Mouse (Mus musculus) forebrain, embryonic 16.5 days (tissue): Measurements from ENCODE around the gene Abcd3. TPM values are rescaled to one million over a fixed set of nuclear protein-coding genes. Genes with fewer than 3 reads are reported as not detected.

Source experiments
- ATAC-seq: fragments of 200-750 bp; cut with Nextera tagmentation; 2 replicates; pipeline ENCODE4 v1.8.0; 2017; ENCODE audit warnings: mild to moderate bottlenecking, moderate library complexity
- H3K27ac ChIP-seq: fragments of 300-500 bp; sonication (generic); 2 replicates; pipeline ENCODE4 v1.5.1; 2014; ENCODE audit warnings: low read length, control low read depth
- H3K27me3 ChIP-seq: fragments of 300-500 bp; sonication (generic); replicated peaks from 2 replicates; pipeline ENCODE4 v1.6.1; 2014; ENCODE audit warnings: low read length; ENCODE audit not compliant: control insufficient read depth, insufficient read depth
- H3K36me3 ChIP-seq: fragments of 300-500 bp; sonication (generic); 2 replicates; pipeline ENCODE4 v1.6.1; 2014; ENCODE audit not compliant: control insufficient read depth, insufficient read depth
- H3K4me1 ChIP-seq: fragments of 300-500 bp; sonication (generic); replicated peaks from 2 replicates; pipeline ENCODE4 v1.6.1; 2014; ENCODE audit warnings: low read length; ENCODE audit not compliant: control insufficient read depth, insufficient read depth
- H3K4me2 ChIP-seq: fragments of 300-500 bp; sonication (generic); 2 replicates; pipeline ENCODE4 v1.6.1; 2014; ENCODE audit warnings: mild to moderate bottlenecking, low read length, control low read depth
- H3K4me3 ChIP-seq: fragments of 300-500 bp; sonication (generic); replicated peaks from 2 replicates; pipeline ENCODE4 v1.5.1; 2014; ENCODE audit warnings: mild to moderate bottlenecking, low read length, control low read depth
- H3K9ac ChIP-seq: fragments of 300-500 bp; sonication (generic); replicated peaks from 2 replicates; pipeline ENCODE4 v1.6.1; 2014; ENCODE audit warnings: low read depth, low read length, control low read depth
- H3K9me3 ChIP-seq: fragments of 300-500 bp; sonication (generic); 2 replicates; pipeline ENCODE4 v1.6.1; 2016; ENCODE audit warnings: low read length; ENCODE audit not compliant: control insufficient read depth
- WGBS: fragments of 180-500 bp; shearing (Covaris S2); extraction: QIAGEN DNeasy Blood & Tissue Kit; methylation state at CpG from one replicate; pipeline ENCODE4 v1.1.7; 2014; 5-methylcytosine and 5-hydroxymethylcytosine counted together
- polyA plus RNA-seq: library from polyadenylated mRNA; unstranded; fragments of >200 nt; fragmentation: Nextera tagmentation; extraction: Ambion mirVana; gene quantifications from 2 replicates; pipeline ENCODE4 v1.2.1, GENCODE M21; 2015

The Abcd3 gene
- polyA plus RNA-seq, 1 experiment from 2014 or later = 72.8 TPM

DNA sequence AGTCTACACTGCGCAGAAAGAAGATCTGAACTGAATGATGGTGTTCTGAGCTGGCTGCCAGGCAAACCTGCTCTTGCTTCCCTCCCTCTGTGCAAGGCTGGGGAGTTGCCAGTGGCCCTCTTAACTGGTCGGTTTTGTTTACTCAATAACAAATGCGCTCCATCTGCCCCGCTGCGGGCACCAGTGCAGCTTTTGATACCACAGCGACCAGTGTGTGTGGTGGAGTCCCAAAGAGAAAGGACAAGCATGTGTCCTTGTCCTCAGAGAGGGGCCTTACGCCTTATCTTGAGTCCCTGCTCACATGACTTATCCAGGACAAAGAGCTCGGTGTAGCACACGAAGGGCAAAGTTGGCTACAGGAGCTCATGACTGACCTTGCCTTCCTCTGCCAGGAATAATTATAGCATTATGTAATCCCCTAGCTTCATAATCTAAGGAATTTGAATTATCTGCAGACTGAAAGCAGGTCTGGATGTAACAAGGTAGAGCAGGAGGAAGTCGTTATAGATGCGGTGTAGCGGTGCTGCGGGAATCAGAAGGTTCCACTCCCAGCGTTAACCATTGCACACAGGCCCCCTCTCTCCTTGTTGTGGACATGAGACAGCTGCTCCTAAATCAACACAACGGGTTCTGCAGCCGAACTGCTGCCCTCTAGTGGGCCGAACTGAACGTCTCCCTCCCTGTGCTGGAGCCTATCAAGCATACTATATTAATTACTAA lies 78.9 kb downstream of the Abcd3 start:
- Histone ChIP-seq H3K4me1 (peaks cover 9% of the 10 kb centered on the region), H3K9me3 (no peaks in the 10 kb centered on the region), H3K4me3 (no peak overlapping the region), H3K27me3 (no peaks in the 10 kb centered on the region), H3K36me3 (no peaks in the 10 kb centered on the region), H3K4me2 (no peak overlapping the region), H3K27ac (0 out of 2 replicates have a peak overlapping the region, but pooled peaks have one; percentile 5), H3K9ac (0 out of 2 replicates have a peak overlapping the region, but pooled peaks have one; percentile 9)
- WGBS = 18% methylated on average over 18 of the region's 18 CpGs
- peak; percentile 95 for ATAC-seq

DNA sequence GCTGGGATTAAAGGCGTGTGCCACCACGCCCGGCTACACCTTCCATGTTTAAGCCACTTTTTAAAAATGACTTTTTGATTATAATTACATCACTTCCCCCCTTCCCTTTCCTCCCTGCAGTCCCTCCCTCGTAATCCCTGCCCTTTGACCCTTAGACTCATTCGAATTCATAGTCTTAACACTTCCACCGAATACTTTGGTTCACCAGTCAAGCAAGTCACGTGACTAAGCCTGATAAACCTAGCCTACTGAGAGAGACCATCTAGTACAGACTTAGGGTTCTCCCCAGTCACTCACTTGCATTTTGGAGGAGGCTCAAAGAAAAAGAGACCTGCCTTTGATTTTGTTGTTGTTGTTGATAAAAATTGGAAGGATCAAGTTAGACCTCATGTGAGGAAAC lies 79.6 kb downstream of the Abcd3 start:
- Histone ChIP-seq H3K4me1 (peaks cover 9% of the 10 kb centered on the region), H3K9ac (no peak overlapping the region), H3K4me2 (no peak overlapping the region), H3K36me3 (no peaks in the 10 kb centered on the region), H3K4me3 (no peak overlapping the region), H3K27ac (no peak overlapping the region), H3K27me3 (no peaks in the 10 kb centered on the region), H3K9me3 (no peaks in the 10 kb centered on the region)
- ATAC-seq = no peak
- WGBS = 78% methylated on average over 7 of the region's 7 CpGs

DNA sequence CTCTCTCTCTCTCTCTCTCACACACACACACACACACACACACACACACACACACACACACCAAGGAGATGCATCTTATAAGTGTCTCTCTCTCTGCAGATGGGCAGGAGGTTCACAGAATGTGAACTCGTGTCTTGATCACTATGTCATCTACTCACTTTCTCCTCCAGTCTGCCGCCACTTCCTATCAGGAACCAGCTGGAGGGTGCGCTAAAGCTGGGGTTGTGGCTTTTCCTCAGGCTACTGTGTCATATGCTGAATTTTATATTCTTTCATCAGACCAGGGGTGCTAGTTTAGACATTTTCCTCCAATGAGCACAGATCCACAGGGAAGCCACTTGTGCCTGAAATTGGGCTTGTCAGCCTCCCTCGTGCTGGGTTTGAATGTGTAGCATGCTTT lies 85.4 kb downstream of the Abcd3 start:
- 74% methylated on average over 4 of the region's 4 CpGs for WGBS
- no peaks in the 10 kb centered on the region for H3K27me3 ChIP-seq
- no peak overlapping the region for H3K27ac ChIP-seq
- no peak overlapping the region for H3K9ac ChIP-seq
- H3K9me3 ChIP-seq = no peaks in the 10 kb centered on the region
- H3K36me3 ChIP-seq = no peaks in the 10 kb centered on the region
- H3K4me2 ChIP-seq = no peak overlapping the region
- H3K4me1 ChIP-seq = peaks cover 8% of the 10 kb centered on the region; the same call in 1 of the 2 replicates
- no peak overlapping the region for H3K4me3 ChIP-seq
- no peak for ATAC-seq

DNA sequence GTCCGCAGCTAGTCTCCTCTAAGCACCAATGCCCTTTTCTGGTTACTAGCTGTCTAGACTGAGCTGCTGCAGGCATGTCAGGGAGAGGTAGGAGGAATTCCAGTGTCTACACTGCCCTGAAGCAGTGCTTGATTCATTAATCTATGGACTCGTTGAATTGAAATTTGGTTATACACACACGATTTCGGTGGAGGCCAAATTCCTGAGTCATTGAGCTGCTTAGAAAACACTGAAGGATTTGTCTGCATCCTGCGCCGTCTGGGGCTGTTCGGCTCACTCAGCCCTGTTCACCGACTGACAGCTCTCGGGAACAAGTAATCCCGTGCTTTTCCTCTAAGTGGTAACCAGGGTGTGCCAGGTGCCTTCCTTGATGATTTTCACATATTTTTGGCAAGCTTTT lies 89.5 kb downstream of the Abcd3 start:
- no peak overlapping the region for H3K4me2 ChIP-seq
- no peak for ATAC-seq
- no peaks in the 10 kb centered on the region for H3K27me3 ChIP-seq
- H3K36me3 ChIP-seq = no peaks in the 10 kb centered on the region
- H3K9me3 ChIP-seq = no peaks in the 10 kb centered on the region
- H3K4me3 ChIP-seq = no peak overlapping the region
- H3K27ac ChIP-seq = no peak overlapping the region
- no peak overlapping the region for H3K9ac ChIP-seq
- 55% methylated on average over 10 of the region's 10 CpGs for WGBS
- H3K4me1 ChIP-seq = peaks cover 34% of the 10 kb centered on the region

DNA sequence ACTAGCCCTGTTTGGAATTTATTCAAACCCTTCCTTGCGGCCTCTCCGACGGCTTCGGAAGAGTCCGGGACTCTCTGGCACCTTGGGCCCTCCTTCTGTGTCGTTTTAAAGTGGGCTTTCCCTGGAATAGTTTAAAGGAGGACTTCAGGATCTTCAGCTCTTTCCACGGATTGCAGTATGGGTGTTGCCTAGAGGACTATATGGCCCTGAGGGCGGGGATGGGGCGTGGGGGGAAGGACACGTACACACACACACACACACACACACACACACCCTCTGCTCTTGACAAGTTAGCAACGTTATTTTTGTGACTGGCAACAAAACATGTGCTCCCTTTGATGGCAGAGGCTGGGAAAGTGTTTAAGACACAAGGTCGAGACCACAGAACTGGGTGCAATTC lies 90.5 kb downstream of the Abcd3 start:
- Histone ChIP-seq H3K36me3 (no peaks in the 10 kb centered on the region), H3K4me1 (peaks cover 34% of the 10 kb centered on the region), H3K27me3 (no peaks in the 10 kb centered on the region), H3K9ac (no peak overlapping the region), H3K27ac (no peak overlapping the region), H3K9me3 (no peaks in the 10 kb centered on the region), H3K4me2 (peak overlapping the region; percentile 95), H3K4me3 (peak overlapping the region; percentile 76)
- WGBS = 37% methylated on average over 12 of the region's 12 CpGs
- ATAC-seq = no peak

DNA sequence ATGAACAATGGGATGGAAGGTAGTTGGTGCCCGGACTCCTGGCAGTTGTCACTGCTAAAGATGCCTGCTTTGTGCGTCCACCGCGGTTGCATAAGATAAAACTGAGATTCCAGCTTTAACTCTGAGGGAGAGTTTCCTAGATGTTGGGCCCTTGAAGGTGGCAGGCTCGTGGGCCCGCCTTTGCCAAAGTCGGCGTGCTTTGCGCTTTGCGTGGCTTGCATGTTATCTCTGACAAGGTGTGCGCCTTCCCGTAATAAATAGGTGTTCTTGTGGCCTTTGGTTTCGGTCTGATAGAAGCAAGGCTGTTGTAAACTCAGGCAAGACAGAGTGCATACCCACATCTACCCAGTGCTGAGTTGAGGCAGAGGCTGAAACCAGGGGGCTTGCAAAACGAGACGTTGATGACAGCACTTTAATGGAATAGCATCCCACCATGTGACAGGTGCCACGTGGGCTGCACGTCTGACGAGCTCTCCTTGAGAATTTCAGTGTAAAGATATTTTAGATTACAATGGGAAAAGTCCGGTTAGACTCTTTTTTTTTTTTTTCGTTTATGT lies 91.1 kb downstream of the Abcd3 start:
- Histone ChIP-seq H3K36me3 (no peaks in the 10 kb centered on the region), H3K4me3 (peak overlapping the region; percentile 76), H3K27me3 (no peaks in the 10 kb centered on the region), H3K9me3 (no peaks in the 10 kb centered on the region), H3K4me1 (peaks cover 34% of the 10 kb centered on the region), H3K9ac (peak overlapping the region; percentile 77), H3K4me2 (peak overlapping the region; percentile 95), H3K27ac (no peak overlapping the region)
- ATAC-seq = peak; percentile 39
- 3% methylated on average over 20 of the region's 20 CpGs for WGBS

DNA sequence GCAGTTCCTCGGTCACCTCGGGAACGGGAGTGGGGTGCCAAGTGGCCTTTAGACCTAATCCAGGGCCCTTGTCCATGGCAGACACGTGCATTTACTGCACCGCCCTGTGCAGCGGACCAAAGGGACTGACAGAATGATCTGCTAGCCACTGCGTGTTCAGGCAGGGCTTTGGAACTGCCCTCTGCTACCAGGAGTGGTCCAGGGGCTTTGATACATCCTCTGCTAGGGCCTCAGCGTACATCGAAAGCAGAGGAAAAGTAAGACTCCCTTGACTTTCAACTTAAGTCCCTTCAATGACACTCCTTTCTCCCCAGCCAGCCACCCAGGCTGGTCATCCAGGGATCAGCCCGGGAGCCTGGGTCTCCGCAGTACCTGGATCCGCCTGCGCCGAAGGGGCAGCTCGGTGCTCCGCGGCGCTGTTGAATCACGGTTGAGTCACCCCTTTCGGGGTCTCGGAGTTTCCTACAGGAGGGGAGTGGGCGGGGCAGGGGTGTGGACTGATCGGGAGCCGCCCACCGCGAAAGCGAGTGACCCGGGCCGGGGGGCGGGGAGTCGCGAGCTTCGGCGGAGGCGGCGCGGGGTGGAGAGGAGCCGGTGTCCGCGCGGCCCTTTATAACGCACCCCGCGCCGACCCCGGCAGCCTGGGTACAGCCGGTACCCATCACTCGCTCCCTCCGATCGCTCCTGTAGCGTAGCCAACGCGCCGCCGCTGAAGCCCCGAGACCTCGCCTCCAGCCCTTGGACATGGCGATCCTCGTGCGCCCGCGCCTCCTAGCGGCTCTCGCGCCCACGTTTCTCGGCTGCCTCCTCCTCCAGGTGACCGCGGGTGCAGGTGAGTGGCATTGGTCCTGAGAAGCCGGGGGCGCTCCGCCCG lies 91.9 kb downstream of the Abcd3 start, which contains the start of gene F3:
F3 (plus strand) TSS at position 567 of the 874 bp plus-strand sequence.
- under 1% methylated on average over 72 of the region's 73 CpGs for WGBS
- Histone ChIP-seq H3K9me3 (no peaks in the 10 kb centered on the region), H3K27me3 (no peaks in the 10 kb centered on the region), H3K36me3 (no peaks in the 10 kb centered on the region), H3K4me3 (peak within 1 kb of the TSS; percentile 76), H3K4me1 (peaks cover 34% of the 10 kb centered on the region), H3K9ac (peak within 1 kb of the TSS; percentile 77), H3K27ac (peak within 1 kb of the TSS; percentile 20; the same call in 1 of the 2 replicates), H3K4me2 (peak within 1 kb of the TSS; percentile 95)
- ATAC-seq = peak; percentile 85

DNA sequence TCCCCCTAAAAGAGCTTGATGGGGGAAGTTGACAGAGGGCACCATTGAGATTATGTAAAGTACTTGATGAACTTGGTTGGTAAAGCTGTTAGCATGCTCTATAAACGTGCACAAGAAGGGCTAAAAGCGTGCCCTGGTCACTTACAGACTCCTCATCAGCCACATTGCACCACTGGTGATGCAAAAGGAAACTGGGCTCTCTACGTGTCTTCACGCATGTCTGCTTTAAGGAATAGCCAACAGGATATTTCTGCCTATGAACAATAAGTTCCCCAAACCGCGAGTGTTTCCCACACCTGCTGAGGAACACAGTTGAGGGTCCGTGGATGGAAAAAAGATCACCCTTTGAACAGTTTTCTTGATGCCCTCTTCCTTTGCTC lies 93.4 kb downstream of the Abcd3 start:
- peaks cover 34% of the 10 kb centered on the region for H3K4me1 ChIP-seq
- 62% methylated on average over 7 of the region's 7 CpGs for WGBS
- no peaks in the 10 kb centered on the region for H3K9me3 ChIP-seq
- H3K9ac ChIP-seq = no peak overlapping the region
- 0 out of 2 replicates have a peak, but pooled peaks have one; percentile 5 for ATAC-seq
- H3K27me3 ChIP-seq = no peaks in the 10 kb centered on the region
- H3K36me3 ChIP-seq = no peaks in the 10 kb centered on the region
- H3K4me3 ChIP-seq = no peak overlapping the region
- H3K27ac ChIP-seq = no peak overlapping the region
- H3K4me2 ChIP-seq = no peak overlapping the region
